Mouse (Mus musculus): ENCODE data around the gene Gm49711.

- TF ChIP-seq CTCF (IDR thresholded peaks at IDR 0.05; ENCODE audit: low read depth, low read length): no peak
- TF ChIP-seq EP300 (IDR thresholded peaks at IDR 0.05; ENCODE audit: insufficient read depth, low read depth, low read length): no peak
Observed at GRCm38 (mm10) chr16:92115611-92116421, 57.7 kb downstream of the Gm49711 start.
